Mouse (Mus musculus) small intestine, adult 2 months (tissue): ENCODE results near the gene Pmepa1.

Experiments used
- CTCF ChIP-seq: fragments of 200-500 bp; IDR thresholded peaks from 2 replicates; pipeline ENCODE4 v1.5.1; 2012; ENCODE audit warnings: low read depth, mild to moderate bottlenecking, control low read depth, inconsistent platforms, low read length, moderate library complexity, mixed read lengths; ENCODE audit not compliant: insufficient replicate concordance, insufficient read length; ENCODE audit errors: extremely low read depth
- POLR2A ChIP-seq: fragments of 200-500 bp; IDR thresholded peaks from 2 replicates; pipeline ENCODE4 v1.6.1; 2012; ENCODE audit warnings: low read depth, mild to moderate bottlenecking, control low read depth, inconsistent platforms, low read length, moderate library complexity

GRCm38 (mm10) chr2:173293042-173293441 is 16.7 kb upstream of the Pmepa1 start:
- TF ChIP-seq CTCF (no peak), POLR2A (no peak)
